Mouse (Mus musculus) T-helper 17 cell (primary cell): Measurements from ENCODE around the gene Nme7.

Experiments
- in situ Hi-C, 2 experiments: fragments of 300-600 bp; cut with MboI, MseI; formaldehyde crosslinking; loops; 1 replicate in 1 of 2; 2 replicates in 1 of 2; pipeline ENCODE4 v1.15.1; 2025; ENCODE audit warnings: high pct_unique_total_duplicates in 2 of 2

Gene Nme7

DNA sequence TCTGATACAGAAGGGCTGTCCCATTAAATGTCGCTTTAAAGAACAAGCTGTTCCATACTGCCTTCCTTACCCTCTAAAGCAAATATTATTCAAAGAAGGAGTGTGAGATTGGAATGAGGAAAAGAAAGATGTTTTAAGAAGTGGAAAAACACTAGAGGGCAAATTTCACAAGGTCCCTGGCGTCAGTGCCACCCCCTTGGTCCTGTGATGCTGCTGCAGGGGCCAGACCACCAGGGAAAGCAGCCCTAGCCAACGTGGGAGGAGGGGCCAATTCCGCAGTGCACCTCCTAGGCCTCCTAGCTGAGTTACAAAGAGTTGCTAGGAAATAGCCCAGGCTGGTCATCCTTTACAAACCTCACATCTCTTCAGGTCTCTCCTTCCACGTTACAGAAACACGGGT lies 152.1 kb downstream of the Nme7 start:
- in situ Hi-C loops, result loop anchor here in 1 of 2 experiments (10.0 kb wide), 1 partner anchor 449 kb away; no protein-coding TSS in a partner anchor

DNA sequence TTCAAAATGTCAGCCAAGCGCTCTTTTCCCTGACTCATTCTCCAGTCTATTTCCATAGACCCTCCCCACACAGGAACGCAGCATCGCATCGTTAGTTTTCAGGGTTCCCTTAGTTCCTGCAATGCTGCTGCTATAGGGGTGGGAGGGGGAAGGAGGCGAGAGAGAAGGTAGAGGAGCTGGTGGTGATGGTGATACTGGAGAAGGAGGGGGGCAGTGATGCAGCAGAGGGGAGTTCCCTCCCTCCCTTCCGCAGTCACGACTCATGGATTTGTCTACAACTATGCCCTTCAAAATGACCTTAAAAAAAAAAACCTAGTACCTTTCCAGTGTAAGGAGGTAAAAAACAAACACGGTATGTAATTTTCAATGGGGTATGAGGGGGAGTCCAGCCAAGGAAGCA lies 152.8 kb downstream of the Nme7 start:
- in situ Hi-C loops, result loop anchor here in 1 of 2 experiments (10.0 kb wide), 1 partner anchor 448 kb away; no protein-coding TSS in a partner anchor

GRCm38 (mm10) chr1:164457531-164458244 lies 153.8 kb downstream of the Nme7 start:
- in situ Hi-C loops, result loop anchor here in 1 of 2 experiments (10.0 kb wide), 1 partner anchor 447 kb away; no protein-coding TSS in a partner anchor

- in situ Hi-C loops, result loop anchor here in 1 of 2 experiments (10.0 kb wide), 1 partner anchor 447 kb away; no protein-coding TSS in a partner anchor
Observed at GRCm38 (mm10) chr1:164458245-164458613, 154.3 kb downstream of the Nme7 start, which contains the start of gene Atp1b1. Gene Atp1b1 (minus strand): TSS chr1:164458355.

DNA sequence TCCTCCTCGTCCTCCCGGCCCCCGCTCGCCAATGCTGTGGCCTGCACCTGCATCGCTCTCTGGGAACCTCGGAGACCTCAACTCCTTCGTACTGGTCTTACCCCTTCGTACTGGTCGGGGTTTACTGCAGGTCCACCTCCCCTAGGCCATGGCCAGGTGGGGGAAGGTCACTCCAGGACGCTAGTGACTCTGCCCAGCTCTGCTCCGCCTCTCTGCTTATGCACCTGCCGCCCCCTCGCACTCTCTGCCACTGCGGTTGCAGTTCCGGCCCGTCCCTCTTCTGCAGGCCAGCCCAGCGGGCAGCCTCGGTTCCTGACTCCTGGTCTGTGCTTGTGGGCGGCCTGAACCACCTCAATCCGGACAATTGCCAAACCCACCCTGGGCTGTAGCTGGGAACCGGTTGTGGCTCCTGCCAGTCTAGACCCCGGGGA lies 154.7 kb downstream of the Nme7 start:
- in situ Hi-C loops, result loop anchor here in 1 of 2 experiments (10.0 kb wide), 1 partner anchor 446 kb away; no protein-coding TSS in a partner anchor

- in situ Hi-C loops, result loop anchor here in 1 of 2 experiments (10.0 kb wide), 1 partner anchor 445 kb away; no protein-coding TSS in a partner anchor
Observed at GRCm38 (mm10) chr1:164459127-164459905, 155.4 kb downstream of the Nme7 start.

DNA sequence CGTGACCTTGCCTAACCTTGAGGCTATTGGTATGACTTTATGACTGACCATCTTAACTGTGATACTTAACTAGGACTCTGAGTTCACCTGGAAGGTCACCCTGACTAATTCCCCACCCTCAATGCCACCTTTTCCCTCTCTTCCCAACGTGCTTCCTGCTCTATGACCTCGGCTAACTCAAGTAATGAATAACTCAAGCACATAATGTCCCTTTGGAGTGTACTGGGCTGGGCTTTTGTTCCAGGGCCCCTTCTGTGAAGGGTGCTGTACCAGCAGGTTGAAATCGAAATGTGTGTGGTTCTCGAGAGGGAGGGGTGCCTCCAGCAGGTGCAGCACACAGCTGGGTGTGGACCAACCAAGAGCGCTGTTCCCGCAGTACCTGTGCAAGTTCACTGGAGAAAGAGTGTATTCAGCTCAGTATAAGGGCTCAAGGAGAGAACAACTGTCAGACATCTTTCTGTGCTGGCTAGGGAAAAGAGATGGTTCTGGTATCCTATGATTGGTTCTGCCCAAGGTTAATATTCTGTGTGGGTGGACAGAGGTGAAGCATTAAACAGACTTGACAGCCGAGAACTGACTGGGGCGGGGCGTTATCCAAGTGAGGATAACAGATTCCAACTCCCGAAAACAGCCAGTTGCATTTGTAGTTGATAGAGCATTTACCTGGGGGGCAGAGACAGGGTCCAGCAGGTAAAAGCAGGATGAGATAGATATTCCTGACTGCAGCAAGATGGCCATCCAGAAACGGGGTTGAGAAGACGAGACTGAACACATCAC lies 157.2 kb downstream of the Nme7 start:
- in situ Hi-C loops, result no loop called here

GRCm38 (mm10) chr1:164461726-164462125 lies 157.8 kb downstream of the Nme7 start:
- in situ Hi-C loops, result no loop called here

- in situ Hi-C loops, result no loop called here
Observed at GRCm38 (mm10) chr1:164467406-164467805, 163.5 kb downstream of the Nme7 start.

DNA sequence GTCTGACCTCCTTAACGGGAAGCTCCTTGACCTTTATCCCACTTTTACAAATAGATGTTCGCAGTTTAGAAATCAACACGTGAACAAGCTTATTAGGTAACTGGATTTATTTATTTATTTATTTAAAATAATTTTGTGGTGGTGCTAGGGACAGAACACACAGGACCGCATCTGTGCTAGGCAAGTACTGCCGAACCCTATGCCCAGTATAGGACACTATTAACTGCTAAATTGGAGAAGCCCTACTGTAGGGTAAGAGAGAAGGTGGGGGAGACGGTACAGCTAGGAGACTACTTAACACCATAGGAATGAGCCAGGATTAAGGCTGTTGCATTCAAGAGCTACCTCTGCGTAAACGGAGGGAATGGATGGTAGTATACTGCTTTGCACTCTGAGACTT lies 164.4 kb downstream of the Nme7 start:
- in situ Hi-C loops, result no loop called here

DNA sequence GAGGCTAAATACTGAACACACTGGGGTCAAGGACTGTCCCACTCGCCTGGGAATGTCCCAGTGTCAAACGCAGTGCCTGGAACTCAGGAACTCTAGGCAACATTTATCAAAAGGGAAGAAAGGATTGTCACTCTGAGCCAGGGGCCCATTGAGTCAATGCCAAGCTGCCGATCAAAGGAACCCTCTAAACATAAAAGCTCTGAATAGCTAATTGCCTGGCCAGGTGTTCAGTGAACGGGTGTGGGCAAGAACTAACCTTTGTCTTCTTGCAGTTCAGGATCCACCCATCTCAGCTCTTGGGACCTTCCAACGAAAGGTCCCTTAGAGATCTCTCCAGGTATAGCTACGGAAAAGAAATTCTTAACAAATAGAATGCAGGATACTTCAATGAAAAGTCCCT lies 167.1 kb downstream of the Nme7 start:
- in situ Hi-C loops, result no loop called here

DNA sequence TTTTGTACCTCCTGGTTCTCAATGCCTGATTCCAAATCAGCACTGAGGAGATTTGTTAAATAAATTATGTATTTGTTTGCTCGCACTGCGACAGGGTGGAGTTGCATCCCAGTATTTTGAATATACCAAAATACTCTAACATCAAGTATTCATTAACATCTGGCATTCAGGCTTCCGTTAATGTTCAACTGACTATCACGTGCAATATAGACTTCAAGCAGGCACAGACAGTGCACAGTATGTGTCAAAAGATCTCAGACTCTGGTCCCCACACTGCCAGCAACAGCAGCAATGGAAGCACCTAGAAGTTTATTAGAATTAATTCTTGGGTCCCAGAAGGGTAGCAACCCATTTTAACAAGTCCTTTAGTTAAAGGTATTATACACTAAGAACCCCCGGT lies 167.7 kb downstream of the Nme7 start:
- in situ Hi-C loops, result no loop called here

GRCm38 (mm10) chr1:164473398-164473797 lies 169.5 kb downstream of the Nme7 start:
- in situ Hi-C loops, result no loop called here

GRCm38 (mm10) chr1:164474310-164474709 lies 170.4 kb downstream of the Nme7 start:
- in situ Hi-C loops, result no loop called here

GRCm38 (mm10) chr1:164474778-164475511 lies 171.0 kb downstream of the Nme7 start:
- in situ Hi-C loops, result no loop called here

DNA sequence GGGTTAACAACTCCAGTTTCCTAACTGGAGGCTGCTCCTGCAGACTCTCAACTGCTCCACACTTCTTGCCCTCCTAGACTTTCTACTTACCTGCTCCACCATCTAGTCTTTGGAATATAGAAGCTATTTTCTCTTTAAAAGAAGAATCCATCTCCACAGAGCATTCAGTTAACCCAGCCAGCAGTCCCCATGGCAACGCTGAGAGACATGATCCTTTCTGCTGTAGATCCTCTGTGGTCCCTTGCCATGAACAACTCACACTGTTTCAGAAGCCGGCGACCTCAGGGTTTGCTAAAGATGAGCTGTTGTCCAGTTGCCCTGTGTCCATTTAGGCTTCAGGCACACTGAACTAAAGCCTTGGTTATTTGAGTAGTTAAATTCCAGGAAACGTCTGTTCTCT lies 172.0 kb downstream of the Nme7 start:
- in situ Hi-C loops, result no loop called here

DNA sequence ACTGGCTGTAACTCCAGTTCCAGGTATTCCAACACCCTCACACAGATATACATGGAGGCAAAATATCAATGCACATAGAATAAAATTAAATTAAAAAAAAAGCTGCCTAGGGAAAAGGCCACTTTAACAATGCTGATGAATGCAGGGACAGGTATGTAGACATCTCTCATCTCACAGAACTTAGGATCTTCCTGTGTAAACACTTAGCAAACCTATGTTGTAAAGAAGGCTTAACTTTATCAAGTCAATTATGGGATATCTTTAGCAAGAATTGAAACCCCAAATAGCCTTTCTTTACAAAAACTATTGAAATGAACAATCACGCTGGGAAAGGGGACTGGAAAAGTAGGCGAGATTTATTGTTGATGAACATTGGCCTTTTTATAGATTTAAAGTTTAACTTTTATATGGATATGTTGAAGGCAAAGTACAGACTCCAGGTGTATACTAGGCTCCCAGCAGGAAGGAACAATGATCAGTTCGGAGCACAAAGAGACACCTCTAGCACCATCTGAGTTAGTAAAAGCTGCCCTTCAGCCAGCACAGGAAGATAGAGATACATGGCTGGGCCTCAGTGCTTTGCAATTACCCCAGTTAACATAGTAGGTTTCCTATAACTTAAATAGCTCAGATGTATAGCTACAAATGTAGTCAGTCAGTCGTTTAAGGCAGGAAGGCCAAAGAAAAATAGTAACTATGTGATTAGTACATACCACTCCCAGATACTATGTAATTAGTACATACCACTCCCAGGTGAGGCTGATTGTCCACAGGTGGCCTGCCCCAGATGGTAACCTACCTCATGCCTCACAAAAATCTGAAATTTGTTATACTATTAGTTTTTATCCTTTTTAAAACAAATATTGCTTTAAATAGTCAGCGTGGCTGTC lies 177.1 kb downstream of the Nme7 start:
- in situ Hi-C loops, result no loop called here

GRCm38 (mm10) chr1:164481645-164482354 lies 177.9 kb downstream of the Nme7 start:
- in situ Hi-C loops, result no loop called here

- in situ Hi-C loops, result no loop called here
Observed at GRCm38 (mm10) chr1:164482833-164483232, 178.9 kb downstream of the Nme7 start.
